Mouse (Mus musculus): ENCODE measurements around the gene Sertad1.
A peak's percentile ranks its signal among the peaks of the same experiment; 100 is the strongest.

- TF ChIP-seq CTCF (IDR thresholded peaks at IDR 0.05; ENCODE audit: control insufficient read depth, insufficient read depth, insufficient replicate concordance, low read depth, low read length) (peak; percentile 95), POLR2A (IDR thresholded peaks at IDR 0.05; ENCODE audit: control insufficient read depth, low read depth, low read length) (no peak)
Measured at GRCm38 (mm10) chr7:27526039-27526827, 39.5 kb downstream of the Sertad1 start.

Data from testis, adult 2 months (tissue).